Mouse (Mus musculus): Measurements from ENCODE around the gene Ranbp3. TPM values are rescaled to one million over a fixed set of nuclear protein-coding genes. Genes with fewer than 3 reads are reported as not detected.

Gene Ranbp3
- total RNA-seq, 1 experiment from 2014 or later, result 59.4 TPM

Other genes with a start within 250 kb of the Ranbp3 start
- 97.0 and 102 TPM in 2 replicates for gene Ptprs, start 196.8 kb upstream of the Ranbp3 start, total RNA-seq (2021)
- not detected in 2 replicates for gene Znrf4, start 160.9 kb upstream of the Ranbp3 start, total RNA-seq (2021)
- 0.70 and 1.3 TPM in 2 replicates for gene Gm20219, start 118.9 kb upstream of the Ranbp3 start, total RNA-seq (2021)
- 112 and 141 TPM in 2 replicates for gene Safb2, start 88.7 kb upstream of the Ranbp3 start, total RNA-seq (2021)
- 104 and 121 TPM in 2 replicates for gene Safb, start 88.5 kb upstream of the Ranbp3 start, total RNA-seq (2021)
- 450 and 452 TPM in 2 replicates for gene 2410015M20Rik, start 63.5 kb upstream of the Ranbp3 start, total RNA-seq (2021)
- gene Rpl36, start 59.9 kb upstream of the Ranbp3 start, total RNA-seq (2021), result 845 and 964 TPM in 2 replicates
- gene Lonp1, start 46.4 kb upstream of the Ranbp3 start, total RNA-seq (2021), result 332 and 338 TPM in 2 replicates
- gene Catsperd, start 45.2 kb upstream of the Ranbp3 start, total RNA-seq (2021), result 1.8 and 2.0 TPM in 2 replicates
- gene Ndufa11, start 44.5 kb downstream of the Ranbp3 start, total RNA-seq (2021), result 382 and 386 TPM in 2 replicates
- 22.3 and 23.9 TPM in 2 replicates for gene Vmac, start 44.7 kb downstream of the Ranbp3 start, total RNA-seq (2021)
- 4.5 and 4.8 TPM in 2 replicates for gene Nrtn, start 84.2 kb downstream of the Ranbp3 start, total RNA-seq (2021)
- gene Dus3l, start 91.5 kb downstream of the Ranbp3 start, total RNA-seq (2021), result 29.1 and 37.2 TPM in 2 replicates
- 0.30 and 1.0 TPM in 2 replicates for gene Prr22, start 97.0 kb downstream of the Ranbp3 start, total RNA-seq (2021)
- gene Rfx2, start 157.7 kb downstream of the Ranbp3 start, total RNA-seq (2021), result 5.9 and 6.0 TPM in 2 replicates
- 0.44 and 0.64 TPM in 2 replicates for gene Acsbg2, start 201.2 kb downstream of the Ranbp3 start, total RNA-seq (2021)
- 7.2 and 7.3 TPM in 2 replicates for gene 1700061G19Rik, start 202.2 kb downstream of the Ranbp3 start, total RNA-seq (2021)

All from adrenal gland, postnatal 14 days (tissue).